14 mouse cellular contexts compared by ENCODE assay signal in genomic region chr5:75974543-75975130, GRCm38 (mm10). TPM values are rescaled to one million over a fixed set of nuclear protein-coding genes. Genes with fewer than 3 reads are reported as not detected.
DNase-seq lines count a peak whose midpoint lies in the region; ATAC-seq and TF ChIP-seq lines count a peak whose summit lies in the region.
"Had no signal": no experiment of that assay in that cellular context is flagged by ENCODE, and none has a peak within 500 bp of the region (broad histone marks: within the 10 kb centered on the region; RNA-seq: fewer than 3 reads in every experiment).

No protein-coding gene starts in this region.

- 0 out of 2 replicates have a peak, but pooled peaks cover 5% of the 10 kb centered on the region for H3K4me1 ChIP-seq in hindbrain, postnatal 0 days (ENCODE audit: insufficient read depth, low read length)
- peaks cover 15% of the 10 kb centered on the region for H3K4me1 ChIP-seq in hindbrain, embryonic 16.5 days (ENCODE audit: control insufficient read depth, insufficient read depth, low read depth, low read length)
- H3K4me1 ChIP-seq in heart, embryonic 11.5 days (ENCODE audit: control insufficient read depth, insufficient read depth, low read length) = peaks cover 5% of the 10 kb centered on the region; the same call in 1 of the 2 replicates

- no peaks in the 10 kb centered on the region for H3K36me3 ChIP-seq in hindbrain, postnatal 0 days (ENCODE audit: insufficient read depth, low read length)
- H3K36me3 ChIP-seq in hindbrain, embryonic 16.5 days (ENCODE audit: control insufficient read depth, insufficient read depth, low read length) = no peaks in the 10 kb centered on the region
- no peaks in the 10 kb centered on the region for H3K36me3 ChIP-seq in heart, embryonic 11.5 days (ENCODE audit: control insufficient read depth, insufficient read depth, low read length)
- H3K36me3 ChIP-seq: hindbrain, embryonic 15.5 days had no signal

- no peak for TF ChIP-seq CTCF in hindbrain, postnatal 0 days (IDR thresholded peaks at IDR 0.05; ENCODE audit: low read depth)

- no peak overlapping the region for H3K9ac ChIP-seq in hindbrain, postnatal 0 days (replicated peaks; ENCODE audit: low read length)
- no peak overlapping the region for H3K9ac ChIP-seq in hindbrain, embryonic 16.5 days (ENCODE audit: low read depth, low read length)
- no peak overlapping the region for H3K9ac ChIP-seq in heart, embryonic 11.5 days (ENCODE audit: low read depth, low read length)
- H3K9ac ChIP-seq: hindbrain, embryonic 15.5 days had no signal

- H3K27me3 ChIP-seq in hindbrain, postnatal 0 days (ENCODE audit: insufficient read depth, low read length) = peaks cover 2% of the 10 kb centered on the region; the same call in 1 of the 2 replicates
- peaks cover 13% of the 10 kb centered on the region for H3K27me3 ChIP-seq in hindbrain, embryonic 16.5 days (replicated peaks; ENCODE audit: control insufficient read depth, insufficient read depth, low read length)
- H3K27me3 ChIP-seq in heart, embryonic 11.5 days (ENCODE audit: control insufficient read depth, insufficient read depth, low read length) = peaks cover 16% of the 10 kb centered on the region; the same call in 1 of the 2 replicates

- 0 out of 2 replicates have a peak overlapping the region, but pooled peaks have one; percentile 5 for H3K4me2 ChIP-seq in hindbrain, postnatal 0 days (ENCODE audit: low read depth, low read length)
- no peak overlapping the region for H3K4me2 ChIP-seq in hindbrain, embryonic 16.5 days (ENCODE audit: low read length)
- H3K4me2 ChIP-seq in heart, embryonic 11.5 days = peak overlapping the region; percentile 95
- H3K4me2 ChIP-seq: hindbrain, embryonic 15.5 days had no signal

- ATAC-seq in hindbrain, postnatal 0 days = no peak
- no peak for ATAC-seq in hindbrain, embryonic 16.5 days
- no peak for ATAC-seq in heart, embryonic 11.5 days (replicated peaks; ENCODE audit: insufficient number of reproducible peaks, low FRiP score, low TSS enrichment)
- ATAC-seq: activated CD4-positive, CD25-positive, alpha-beta regulatory T cell, adult 4 months; forebrain, embryonic 14.5 days had no signal

- no peak overlapping the region for H3K4me3 ChIP-seq in hindbrain, postnatal 0 days (ENCODE audit: low read length)
- no peak overlapping the region for H3K4me3 ChIP-seq in hindbrain, embryonic 16.5 days (ENCODE audit: low read length)
- peak overlapping the region; percentile 80; the same call in 1 of the 2 replicates for H3K4me3 ChIP-seq in heart, embryonic 11.5 days (ENCODE audit: low read depth, low read length)
- H3K4me3 ChIP-seq: hindbrain, embryonic 15.5 days had no signal

- H3K9me3 ChIP-seq in hindbrain, postnatal 0 days (ENCODE audit: low read length) = no peaks in the 10 kb centered on the region
- no peaks in the 10 kb centered on the region for H3K9me3 ChIP-seq in hindbrain, embryonic 16.5 days (ENCODE audit: control insufficient read depth, low read length)
- H3K9me3 ChIP-seq in heart, embryonic 11.5 days (replicated peaks; ENCODE audit: control insufficient read depth, low read length) = no peaks in the 10 kb centered on the region
- H3K9me3 ChIP-seq: hindbrain, embryonic 15.5 days had no signal

- no peak overlapping the region for H3K27ac ChIP-seq in hindbrain, postnatal 0 days
- H3K27ac ChIP-seq in hindbrain, embryonic 16.5 days (ENCODE audit: low read depth, low read length) = no peak overlapping the region
- H3K27ac ChIP-seq in heart, embryonic 11.5 days (ENCODE audit: low read depth, low read length) = no peak overlapping the region
- H3K27ac ChIP-seq: hindbrain, embryonic 15.5 days had no signal

- DNase-seq in hindbrain, postnatal 0 days (ENCODE audit: low spot score) = no peak
- peak; percentile 36 to 62 for DNase-seq in kidney, postnatal 36 days
- DNase-seq in lung, postnatal 4 days = peak; percentile 39 to 61
- no peak for DNase-seq in layer of hippocampus, postnatal 14 days (ENCODE audit: low spot score in 2 of 2)
- DNase-seq in spleen, postnatal 36 days (ENCODE audit: low spot score in 2 of 2) = no peak
- DNase-seq in adipocyte (ENCODE audit: low spot score) = no peak
- DNase-seq: cerebellum, postnatal 25 days; right cerebral cortex, postnatal 25 days; thymus, adult 2 months had no signal

- 42% methylated on average over 7 of the region's 7 CpGs for WGBS in hindbrain, postnatal 0 days
- WGBS in hindbrain, embryonic 16.5 days = 39% methylated on average over 7 of the region's 7 CpGs
- WGBS in heart, embryonic 11.5 days (ENCODE audit: insufficient replicate concordance) = 44% methylated on average over 7 of the region's 7 CpGs

RNA-seq across cellular contexts. Expression of gene Kdr, which starts 3.6 kb away (rescaled TPM):
- total RNA-seq in hindbrain, postnatal 0 days (2014; rRNA removed) = 20.1 and 24.6 TPM in 2 replicates
- 12.9 TPM in 2 replicates for polyA plus RNA-seq in hindbrain, postnatal 0 days (2015; fragmentation: Nextera tagmentation; extraction: Ambion mirVana)
- 21.7 and 28.6 TPM in 2 replicates for polyA plus RNA-seq in hindbrain, embryonic 16.5 days (2015; fragmentation: Nextera tagmentation; extraction: Ambion mirVana)
- polyA plus RNA-seq in heart, embryonic 11.5 days (2014; fragmentation: Nextera tagmentation; extraction: Ambion mirVana) = 31.6 and 46.9 TPM in 2 replicates
- total RNA-seq in layer of hippocampus, postnatal 14 days (2021) = 10 to 100 TPM; 18.8 to 19.7 TPM

Comparison
In these comparisons a context has a peak if more than half of its experiments do, and no peak if none do; other contexts are left out.
1. DNase-seq: peak in kidney, postnatal 36 days (2 of 2) and lung, postnatal 4 days (2 of 2); none in hindbrain, postnatal 0 days (single experiment), layer of hippocampus, postnatal 14 days (0 of 2), spleen, postnatal 36 days (0 of 2) and adipocyte (single experiment).